ENCODE assay signal across 7 mouse cellular contexts in the genomic region with DNA sequence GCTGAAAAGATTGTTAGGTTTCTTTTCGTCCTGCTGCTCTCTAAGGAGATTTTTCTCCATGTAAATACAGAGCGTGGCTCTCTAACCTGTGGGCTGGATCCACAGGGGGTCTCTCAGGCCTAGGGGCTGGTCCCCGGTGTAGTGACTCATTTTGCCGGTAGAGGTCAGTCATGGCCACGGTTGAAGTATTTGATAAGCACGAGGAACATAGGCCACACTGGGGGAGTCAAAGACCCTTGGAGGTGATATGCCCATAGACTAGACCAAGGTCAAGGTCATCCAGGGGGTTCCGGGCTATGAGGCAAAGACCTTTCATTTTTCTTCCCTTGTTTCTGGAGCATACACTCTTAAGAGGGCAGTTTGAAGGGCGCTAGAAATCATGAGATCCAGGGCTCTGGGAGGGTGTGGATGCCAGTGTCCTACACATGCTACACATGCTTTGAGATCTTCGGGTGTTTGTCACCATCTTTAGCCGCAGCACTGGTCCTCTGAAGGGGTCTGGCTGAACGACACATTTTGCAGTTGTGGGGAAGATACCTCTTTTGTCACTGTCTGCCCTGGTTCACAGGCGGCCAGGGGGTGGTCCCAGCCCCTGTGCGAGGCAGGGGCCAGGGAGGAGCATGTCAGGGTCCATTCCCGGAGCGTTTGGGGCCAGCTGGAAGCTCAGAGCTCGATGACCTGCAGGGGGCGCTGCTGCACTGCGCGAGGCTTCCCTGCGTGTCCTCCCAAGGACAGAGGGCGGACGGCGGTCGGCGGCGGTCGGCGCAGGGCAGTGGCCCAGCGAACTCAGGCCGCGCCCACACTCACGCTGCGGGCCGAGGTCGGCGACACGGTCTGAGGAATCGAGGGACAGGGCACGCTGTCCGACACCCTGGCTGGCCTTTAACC.
A peak's percentile ranks its signal among the peaks of the same experiment; 100 is the strongest.
DNase-seq lines count a peak whose midpoint lies in the region; ATAC-seq and TF ChIP-seq lines count a peak whose summit lies in the region.

No protein-coding gene starts in this region.

- H3K36me3 ChIP-seq in embryonic facial prominence, embryonic 14.5 days (ENCODE audit: control insufficient read depth, insufficient read depth, low read length): no peaks in the 10 kb centered on the region
- no peaks in the 10 kb centered on the region for H3K36me3 ChIP-seq in heart, embryonic 11.5 days (ENCODE audit: control insufficient read depth, insufficient read depth, low read length)
- no peaks in the 10 kb centered on the region for H3K36me3 ChIP-seq in kidney, embryonic 15.5 days
- H3K36me3 ChIP-seq in limb, embryonic 15.5 days: no peaks in the 10 kb centered on the region
- no peaks in the 10 kb centered on the region for H3K36me3 ChIP-seq in midbrain, postnatal 0 days (ENCODE audit: insufficient read depth, low read length)

- peak; percentile 94 for TF ChIP-seq CTCF in brain, embryonic 14.5 days (IDR thresholded peaks at IDR 0.05; ENCODE audit: borderline replicate concordance, extremely low read depth, insufficient read depth, insufficient read length)
- TF ChIP-seq CTCF in midbrain, postnatal 0 days (IDR thresholded peaks at IDR 0.05): peak; percentile 98

- H3K27me3 ChIP-seq in embryonic facial prominence, embryonic 14.5 days (replicated peaks; ENCODE audit: control insufficient read depth, insufficient read depth, low read length): no peaks in the 10 kb centered on the region
- H3K27me3 ChIP-seq in heart, embryonic 11.5 days (ENCODE audit: control insufficient read depth, insufficient read depth, low read length): no peaks in the 10 kb centered on the region
- no peaks in the 10 kb centered on the region for H3K27me3 ChIP-seq in kidney, embryonic 15.5 days
- no peaks in the 10 kb centered on the region; the same call in 1 of the 2 replicates for H3K27me3 ChIP-seq in limb, embryonic 15.5 days
- H3K27me3 ChIP-seq in midbrain, postnatal 0 days (ENCODE audit: insufficient read depth, low read length): no peaks in the 10 kb centered on the region

- H3K4me1 ChIP-seq in embryonic facial prominence, embryonic 14.5 days (ENCODE audit: control insufficient read depth, insufficient read depth, low read length): no peaks in the 10 kb centered on the region
- H3K4me1 ChIP-seq in heart, embryonic 11.5 days (ENCODE audit: control insufficient read depth, insufficient read depth, low read length): no peaks in the 10 kb centered on the region
- H3K4me1 ChIP-seq in kidney, embryonic 15.5 days: peaks cover 16% of the 10 kb centered on the region
- peaks cover 9% of the 10 kb centered on the region for H3K4me1 ChIP-seq in limb, embryonic 15.5 days
- H3K4me1 ChIP-seq in midbrain, postnatal 0 days (ENCODE audit: insufficient read depth, low read length): no peaks in the 10 kb centered on the region

- peak; percentile 93 for DNase-seq in brain, embryonic 14.5 days (ENCODE audit: low read depth)
- DNase-seq in embryonic facial prominence, embryonic 14.5 days (ENCODE audit: low spot score): peak; percentile 89
- DNase-seq in midbrain, postnatal 0 days (ENCODE audit: low spot score): peak; percentile 92
- DNase-seq in spleen, postnatal 4 days (ENCODE audit: low spot score in 2 of 2): peak; percentile 66 to 87

- ATAC-seq in embryonic facial prominence, embryonic 14.5 days (ENCODE audit: low read depth): peak; percentile 94
- ATAC-seq in heart, embryonic 11.5 days (replicated peaks; ENCODE audit: insufficient number of reproducible peaks, low FRiP score, low TSS enrichment): peak; percentile 84
- peak; percentile 94 for ATAC-seq in kidney, embryonic 15.5 days (replicated peaks; ENCODE audit: low FRiP score)
- ATAC-seq in limb, embryonic 15.5 days (ENCODE audit: insufficient number of reproducible peaks, low FRiP score, low TSS enrichment, low read depth): peak; percentile 70
- peak; percentile 95 for ATAC-seq in midbrain, postnatal 0 days (ENCODE audit: low FRiP score)

- H3K4me3 ChIP-seq in embryonic facial prominence, embryonic 14.5 days (ENCODE audit: low read depth, low read length): peak overlapping the region; percentile 51
- peak overlapping the region; percentile 39 for H3K4me3 ChIP-seq in heart, embryonic 11.5 days (ENCODE audit: low read depth, low read length)
- peak overlapping the region; percentile 46 for H3K4me3 ChIP-seq in kidney, embryonic 15.5 days (replicated peaks)
- peak overlapping the region; percentile 43 for H3K4me3 ChIP-seq in limb, embryonic 15.5 days
- H3K4me3 ChIP-seq in midbrain, postnatal 0 days (ENCODE audit: low read depth, low read length): peak overlapping the region; percentile 45

- H3K4me2 ChIP-seq in embryonic facial prominence, embryonic 14.5 days (ENCODE audit: low read depth, low read length): peak overlapping the region; percentile 89
- H3K4me2 ChIP-seq in heart, embryonic 11.5 days: peak overlapping the region; percentile 71
- H3K4me2 ChIP-seq in kidney, embryonic 15.5 days: peak overlapping the region; percentile 88
- peak overlapping the region; percentile 59 for H3K4me2 ChIP-seq in limb, embryonic 15.5 days
- peak overlapping the region; percentile 79 for H3K4me2 ChIP-seq in midbrain, postnatal 0 days (ENCODE audit: low read depth, low read length, poor library complexity, severe bottlenecking)

- peak overlapping the region; percentile 63 for H3K9ac ChIP-seq in embryonic facial prominence, embryonic 14.5 days (ENCODE audit: low read depth, low read length)
- H3K9ac ChIP-seq in heart, embryonic 11.5 days (ENCODE audit: low read depth, low read length): peak overlapping the region; percentile 66
- 0 out of 2 replicates have a peak overlapping the region, but pooled peaks have one; percentile 18 for H3K9ac ChIP-seq in kidney, embryonic 15.5 days
- no peak overlapping the region for H3K9ac ChIP-seq in limb, embryonic 15.5 days
- peak overlapping the region; percentile 70 for H3K9ac ChIP-seq in midbrain, postnatal 0 days (replicated peaks; ENCODE audit: low read length, poor library complexity, severe bottlenecking)

- no peaks in the 10 kb centered on the region for H3K9me3 ChIP-seq in embryonic facial prominence, embryonic 14.5 days (ENCODE audit: control insufficient read depth, low read length)
- H3K9me3 ChIP-seq in heart, embryonic 11.5 days (replicated peaks; ENCODE audit: control insufficient read depth, low read length): no peaks in the 10 kb centered on the region
- H3K9me3 ChIP-seq in kidney, embryonic 15.5 days (replicated peaks): no peaks in the 10 kb centered on the region
- H3K9me3 ChIP-seq in limb, embryonic 15.5 days: no peaks in the 10 kb centered on the region
- H3K9me3 ChIP-seq in midbrain, postnatal 0 days (ENCODE audit: low read length): no peaks in the 10 kb centered on the region

- H3K27ac ChIP-seq in embryonic facial prominence, embryonic 14.5 days (replicated peaks; ENCODE audit: low read depth, low read length): no peak overlapping the region
- no peak overlapping the region; the same call in 1 of the 2 replicates for H3K27ac ChIP-seq in heart, embryonic 11.5 days (ENCODE audit: low read depth, low read length)
- H3K27ac ChIP-seq in kidney, embryonic 15.5 days: peak overlapping the region; percentile 56; the same call in 1 of the 2 replicates
- H3K27ac ChIP-seq in limb, embryonic 15.5 days: no peak overlapping the region
- H3K27ac ChIP-seq in midbrain, postnatal 0 days (ENCODE audit: low read depth, low read length): peak overlapping the region; percentile 57

- TF ChIP-seq POLR2A in brain, embryonic 14.5 days (IDR thresholded peaks at IDR 0.05; ENCODE audit: borderline replicate concordance, extremely low read depth, insufficient read depth, insufficient read length, poor library complexity, severe bottlenecking): no peak

- 4% methylated on average over 35 of the region's 40 CpGs for WGBS in embryonic facial prominence, embryonic 14.5 days
- 2% methylated on average over 39 of the region's 40 CpGs for WGBS in heart, embryonic 11.5 days (ENCODE audit: insufficient replicate concordance)
- WGBS in kidney, embryonic 15.5 days: 4% methylated on average over 40 of the region's 40 CpGs
- WGBS in limb, embryonic 15.5 days: 4% methylated on average over 40 of the region's 40 CpGs
- 4% methylated on average over 33 of the region's 40 CpGs for WGBS in midbrain, postnatal 0 days

Comparison
In these comparisons a context has a peak if more than half of its experiments do, and no peak if none do; other contexts are left out.
1. H3K27ac ChIP-seq: peak in kidney, embryonic 15.5 days (single experiment) and midbrain, postnatal 0 days (single experiment); none in embryonic facial prominence, embryonic 14.5 days (single experiment), heart, embryonic 11.5 days (single experiment) and limb, embryonic 15.5 days (single experiment).
2. Peak in every context shown above with its lines, with median percentiles within 50 percentile points of each other: DNase-seq, ATAC-seq, H3K4me2 ChIP-seq and H3K4me3 ChIP-seq.